Mouse (Mus musculus) heart, embryonic 15.5 days (tissue): ENCODE measurements around the gene Sp6. TPM values are rescaled to one million over a fixed set of nuclear protein-coding genes. Genes with fewer than 3 reads are reported as not detected.
A peak's percentile ranks its signal among the peaks of the same experiment; 100 is the strongest.

Experiments
- ATAC-seq: fragments of 200-750 bp; cut with Nextera tagmentation; replicated peaks from 2 replicates; pipeline ENCODE4 v1.8.0; 2017; ENCODE audit warnings: low read depth, moderate TSS enrichment; ENCODE audit not compliant: insufficient number of reproducible peaks, insufficient read depth, low FRiP score
- H3K27ac ChIP-seq: fragments of 300-500 bp; sonication (generic); 2 replicates; pipeline ENCODE4 v1.5.1; 2015; ENCODE audit warnings: mild to moderate bottlenecking, inconsistent platforms
- H3K27me3 ChIP-seq: fragments of 300-500 bp; sonication (generic); 2 replicates; pipeline ENCODE4 v1.6.1; 2015; ENCODE audit warnings: inconsistent platforms
- H3K36me3 ChIP-seq: fragments of 300-500 bp; sonication (generic); 2 replicates; pipeline ENCODE4 v1.6.1; 2015; ENCODE audit warnings: mild to moderate bottlenecking, inconsistent platforms
- H3K4me1 ChIP-seq: fragments of 300-500 bp; sonication (generic); replicated peaks from 2 replicates; pipeline ENCODE4 v1.6.1; 2015; ENCODE audit warnings: inconsistent platforms
- H3K4me2 ChIP-seq: fragments of 300-500 bp; sonication (generic); 2 replicates; pipeline ENCODE4 v1.6.1; 2015; ENCODE audit warnings: inconsistent platforms, mild to moderate bottlenecking, moderate library complexity
- H3K4me3 ChIP-seq: fragments of 300-500 bp; sonication (generic); 2 replicates; pipeline ENCODE4 v1.5.1; 2015; ENCODE audit warnings: mild to moderate bottlenecking, inconsistent platforms
- H3K9ac ChIP-seq: fragments of 300-500 bp; sonication (generic); 2 replicates; pipeline ENCODE4 v1.6.1; 2015; ENCODE audit warnings: mild to moderate bottlenecking, inconsistent platforms
- H3K9me3 ChIP-seq: fragments of 300-500 bp; sonication (generic); replicated peaks from 2 replicates; pipeline ENCODE4 v1.6.1; 2016; ENCODE audit warnings: inconsistent platforms
- WGBS: fragments of 180-500 bp; shearing (Covaris S2); methylation state at CpG from one replicate; pipeline ENCODE4 v1.1.7; 2015; ENCODE audit warnings: mixed read lengths; 5-methylcytosine and 5-hydroxymethylcytosine counted together
- microRNA-seq: library from miRNA; unstranded; fragments of <30 nt; microRNA quantifications from one replicate; pipeline ENCODE4, GENCODE M21; 2016
- polyA plus RNA-seq: library from polyadenylated mRNA; unstranded; fragments of >200 nt; fragmentation: Nextera tagmentation; extraction: Ambion mirVana; gene quantifications from 2 replicates; pipeline ENCODE4 v1.2.1, GENCODE M21; 2015

Gene Sp6
- polyA plus RNA-seq, 1 experiment from 2014 or later = 0.09 TPM

DNA sequence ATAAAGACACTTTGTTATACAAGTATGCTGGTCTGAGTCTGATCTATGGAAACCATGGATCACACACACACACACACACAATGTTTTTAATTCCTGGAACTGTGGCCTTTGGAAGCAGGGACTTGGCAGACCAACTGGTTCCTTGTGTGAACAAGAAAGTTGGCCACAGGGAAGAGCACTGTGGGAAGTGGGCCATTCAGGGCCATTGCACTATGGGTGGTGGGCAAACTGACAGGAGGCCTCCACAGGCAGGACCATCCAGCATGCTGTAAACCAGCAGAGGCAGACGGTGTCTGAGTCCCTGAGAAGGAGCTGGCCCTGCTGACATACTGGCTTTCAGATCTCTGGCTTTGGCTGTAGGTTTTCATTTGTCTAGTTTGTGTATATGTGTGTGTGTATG lies 56.1 kb downstream of the Sp6 start:
- Histone ChIP-seq H3K4me2 (no peak overlapping the region), H3K9me3 (no peaks in the 10 kb centered on the region), H3K36me3 (no peaks in the 10 kb centered on the region; the same call in 1 of the 2 replicates), H3K4me1 (peaks cover 13% of the 10 kb centered on the region), H3K27me3 (no peaks in the 10 kb centered on the region), H3K27ac (no peak overlapping the region), H3K9ac (no peak overlapping the region), H3K4me3 (no peak overlapping the region)
- ATAC-seq = no peak
- WGBS = 79% methylated on average over 1 of the region's 1 CpGs

DNA sequence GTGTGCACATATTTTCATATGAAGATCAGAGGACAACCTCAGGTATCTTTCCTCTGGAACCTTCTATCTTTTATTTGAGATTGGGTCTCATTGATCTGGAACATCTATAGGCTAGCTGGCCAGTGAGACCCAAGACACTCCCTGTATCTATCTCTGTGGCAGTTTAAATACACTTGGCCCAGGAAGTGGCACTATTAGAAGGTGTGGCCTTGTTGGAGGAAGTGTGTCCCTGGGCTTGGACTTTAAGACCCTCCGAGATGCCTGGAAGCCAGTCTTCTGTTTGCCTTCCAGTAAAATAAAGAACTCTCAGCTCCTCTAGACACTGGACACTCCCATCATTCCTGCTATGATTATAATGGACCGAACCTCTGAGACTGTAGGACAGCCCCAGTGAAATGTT lies 56.6 kb downstream of the Sp6 start:
- Histone ChIP-seq H3K4me3 (no peak overlapping the region), H3K4me2 (no peak overlapping the region), H3K4me1 (peaks cover 13% of the 10 kb centered on the region), H3K27me3 (no peaks in the 10 kb centered on the region), H3K9me3 (no peaks in the 10 kb centered on the region), H3K27ac (no peak overlapping the region), H3K9ac (no peak overlapping the region), H3K36me3 (no peaks in the 10 kb centered on the region; the same call in 1 of the 2 replicates)
- ATAC-seq = no peak
- 63% methylated on average over 2 of the region's 2 CpGs for WGBS

DNA sequence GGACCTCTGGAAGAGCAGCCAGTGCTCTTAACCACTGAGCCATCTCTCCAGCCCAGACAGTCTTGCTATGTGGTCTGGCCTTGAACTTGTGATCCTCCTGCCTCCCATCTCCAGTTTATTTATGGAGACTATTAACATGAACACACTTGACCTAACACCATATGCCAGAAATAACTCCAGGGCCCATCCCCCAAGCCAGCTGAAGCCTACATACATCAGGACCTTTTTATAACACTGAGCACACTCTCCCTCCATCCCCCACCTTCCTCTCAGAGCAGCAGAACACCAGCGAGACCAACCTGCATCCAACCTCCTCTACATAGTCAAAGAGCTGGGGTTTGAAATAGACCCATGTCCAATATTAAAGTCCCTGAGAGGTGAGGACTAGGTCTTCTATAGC lies 57.9 kb downstream of the Sp6 start:
- Histone ChIP-seq H3K4me1 (peaks cover 13% of the 10 kb centered on the region), H3K27ac (peak overlapping the region; percentile 79), H3K9me3 (no peaks in the 10 kb centered on the region), H3K27me3 (no peaks in the 10 kb centered on the region), H3K4me3 (no peak overlapping the region), H3K9ac (no peak overlapping the region), H3K4me2 (no peak overlapping the region), H3K36me3 (no peaks in the 10 kb centered on the region; the same call in 1 of the 2 replicates)
- peak; percentile 85 for ATAC-seq
- whole genome bisulfite sequencing = 19% methylated on average over 1 of the region's 1 CpGs

DNA sequence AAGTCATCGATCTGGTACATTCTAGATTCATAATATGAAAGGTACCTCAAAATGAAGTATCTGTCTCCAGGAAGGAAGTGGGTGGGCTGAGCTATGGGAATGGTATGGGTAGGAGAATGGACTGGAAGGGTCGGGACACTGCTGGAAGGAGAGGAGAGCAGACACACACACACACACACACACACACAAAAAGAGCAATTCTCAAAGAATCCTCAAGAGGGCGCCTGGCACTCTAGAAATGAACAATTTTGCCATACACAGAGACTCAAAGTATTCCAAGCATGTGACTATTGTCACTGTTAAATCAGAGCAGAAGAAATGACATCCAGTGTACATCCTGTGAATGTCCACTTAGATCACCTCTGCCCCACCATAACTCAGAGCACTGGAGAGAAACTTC lies 59.3 kb downstream of the Sp6 start:
- Histone ChIP-seq H3K36me3 (no peaks in the 10 kb centered on the region; the same call in 1 of the 2 replicates), H3K27ac (no peak overlapping the region), H3K9ac (no peak overlapping the region), H3K4me2 (no peak overlapping the region), H3K4me3 (no peak overlapping the region), H3K9me3 (no peaks in the 10 kb centered on the region), H3K27me3 (no peaks in the 10 kb centered on the region), H3K4me1 (peaks cover 13% of the 10 kb centered on the region)
- WGBS = 27% methylated on average over 3 of the region's 3 CpGs
- no peak for ATAC-seq

DNA sequence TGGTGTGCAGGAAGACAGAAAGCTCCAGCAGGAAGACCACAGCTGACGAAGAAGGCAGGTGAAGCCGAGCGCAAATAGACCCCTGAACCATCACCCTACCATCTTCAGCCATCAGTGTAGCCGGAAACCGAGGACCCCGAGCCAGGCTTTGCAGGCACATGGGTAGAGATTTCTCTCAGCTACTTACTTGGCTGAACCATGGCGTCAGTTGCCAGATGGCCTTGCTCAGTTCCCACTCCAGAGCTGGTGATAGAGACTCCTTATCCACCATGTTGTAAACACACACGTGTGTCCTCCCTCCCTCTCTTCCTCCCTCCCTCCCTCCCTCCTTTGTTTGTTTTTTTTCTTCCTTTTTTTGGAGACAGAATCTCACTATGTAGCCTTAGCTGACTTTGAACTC lies 61.0 kb downstream of the Sp6 start:
- H3K4me3 ChIP-seq = no peak overlapping the region
- no peak overlapping the region for H3K9ac ChIP-seq
- H3K4me2 ChIP-seq = no peak overlapping the region
- 57% methylated on average over 8 of the region's 8 CpGs for WGBS
- peaks cover 13% of the 10 kb centered on the region for H3K4me1 ChIP-seq
- H3K27ac ChIP-seq = no peak overlapping the region
- H3K27me3 ChIP-seq = no peaks in the 10 kb centered on the region
- ATAC-seq = no peak
- H3K36me3 ChIP-seq = no peaks in the 10 kb centered on the region
- no peaks in the 10 kb centered on the region for H3K9me3 ChIP-seq

Small RNA genes lying within 50 kb of the gene (microRNA-seq; reads per million reads assigned to microRNA genes)
- gene Mir8103 = 1.5 reads per million

Other genes with a start within 250 kb of the Sp6 start
- 10.9 and 13.4 TPM in 2 replicates for gene Snx11, start 235.8 kb upstream of the Sp6 start, polyA plus RNA-seq
- gene Cbx1, start 224.3 kb upstream of the Sp6 start, polyA plus RNA-seq = 52.4 and 52.9 TPM in 2 replicates
- 75.3 and 79.0 TPM in 2 replicates for gene Nfe2l1, start 183.4 kb upstream of the Sp6 start, polyA plus RNA-seq
- gene Copz2, start 163.5 kb upstream of the Sp6 start, polyA plus RNA-seq = 120 and 122 TPM in 2 replicates
- 45.2 and 58.7 TPM in 2 replicates for gene Cdk5rap3, start 96.9 kb upstream of the Sp6 start, polyA plus RNA-seq
- 1.7 and 2.9 TPM in 2 replicates for gene Prr15l, start 85.3 kb upstream of the Sp6 start, polyA plus RNA-seq
- gene Pnpo, start 69.4 kb upstream of the Sp6 start, polyA plus RNA-seq = 65.2 and 74.8 TPM in 2 replicates
- gene Sp2, start 30.4 kb upstream of the Sp6 start, polyA plus RNA-seq = 12.9 and 18.2 TPM in 2 replicates
- 14.7 and 20.3 TPM in 2 replicates for gene Scrn2, start 16.5 kb downstream of the Sp6 start, polyA plus RNA-seq
- 0.72 and 1.1 TPM in 2 replicates for gene Lrrc46, start 28.0 kb downstream of the Sp6 start, polyA plus RNA-seq
- gene Mrpl10, start 28.2 kb downstream of the Sp6 start, polyA plus RNA-seq = 61.1 and 67.3 TPM in 2 replicates
- gene Osbpl7, start 37.2 kb downstream of the Sp6 start, polyA plus RNA-seq = 4.4 and 8.5 TPM in 2 replicates
- 0.05 and 0.36 TPM in 2 replicates for gene Tbx21, start 101.9 kb downstream of the Sp6 start, polyA plus RNA-seq
- gene Tbkbp1, start 138.1 kb downstream of the Sp6 start, polyA plus RNA-seq = 4.7 and 6.5 TPM in 2 replicates
- 29.5 and 31.4 TPM in 2 replicates for gene Kpnb1, start 174.5 kb downstream of the Sp6 start, polyA plus RNA-seq